Mouse (Mus musculus): Measurements from ENCODE around the gene Apof. TPM values are rescaled to one million over a fixed set of nuclear protein-coding genes. Genes with fewer than 3 reads are reported as not detected.
"Not testable (repeated sequence)": the region's sequence is repeated elsewhere in the genome, so short reads cannot be mapped to it uniquely, and the experiment has no call there.

The Apof gene
- polyA plus RNA-seq, 2 experiments = 61.3 to 73.7 TPM

DNA sequence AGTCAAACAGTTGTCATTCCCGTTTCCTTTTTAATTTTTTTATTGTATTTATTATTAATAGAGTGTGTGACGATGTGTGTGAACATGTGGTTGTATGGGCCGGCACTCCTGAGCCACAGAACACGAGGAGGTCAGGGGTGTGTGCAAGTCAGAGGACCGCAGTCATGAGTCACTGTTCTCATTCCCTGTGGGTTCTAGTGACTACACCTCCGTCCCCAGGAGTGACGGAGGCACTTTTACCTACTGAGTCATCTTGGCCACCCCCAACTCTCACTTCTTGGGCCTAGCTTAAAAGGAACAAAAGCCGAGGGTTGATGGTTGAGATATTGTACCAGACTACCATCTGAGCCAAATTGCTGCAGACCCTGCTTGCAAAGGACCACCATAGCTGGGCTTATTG lies 12.1 kb upstream of the Apof start:
- 72% methylated on average over 8 of the region's 8 CpGs for WGBS (ENCODE audit: insufficient replicate concordance)
- Histone ChIP-seq H3K27me3 (ENCODE audit: control insufficient read depth, insufficient read depth, low read length) (no peaks in the 10 kb centered on the region), H3K4me2 (ENCODE audit: low read depth) (no peak overlapping the region), H3K9ac (replicated peaks) (no peak overlapping the region), H3K4me1 (replicated peaks; ENCODE audit: control insufficient read depth in 2 of 2, insufficient read depth in 2 of 2, low read length in 1 of 2) (peaks cover 0 to 14% of the 10 kb centered on the region in 2 experiments; a peak in 1 of 4 replicates), H3K4me3 (ENCODE audit: insufficient read depth in 1 of 2, low read depth in 2 of 2, low read length in 2 of 2) (no peak overlapping the region), H3K36me3 (replicated peaks; ENCODE audit: control insufficient read depth, insufficient read depth, low read depth) (peaks cover 15% of the 10 kb centered on the region), H3K27ac (no peak overlapping the region), H3K9me3 (ENCODE audit: control insufficient read depth, low read length) (no peaks in the 10 kb centered on the region)
- no peak for ATAC-seq (ENCODE audit: insufficient read depth)
- TF ChIP-seq CTCF (IDR thresholded peaks at IDR 0.05; ENCODE audit: low read depth) = no peak
- TF ChIP-seq EP300 (IDR thresholded peaks at IDR 0.05; ENCODE audit: low read depth) = no peak
- no peak for DNase-seq (ENCODE audit: low read depth in 3 of 3, low spot score in 3 of 3)

DNA sequence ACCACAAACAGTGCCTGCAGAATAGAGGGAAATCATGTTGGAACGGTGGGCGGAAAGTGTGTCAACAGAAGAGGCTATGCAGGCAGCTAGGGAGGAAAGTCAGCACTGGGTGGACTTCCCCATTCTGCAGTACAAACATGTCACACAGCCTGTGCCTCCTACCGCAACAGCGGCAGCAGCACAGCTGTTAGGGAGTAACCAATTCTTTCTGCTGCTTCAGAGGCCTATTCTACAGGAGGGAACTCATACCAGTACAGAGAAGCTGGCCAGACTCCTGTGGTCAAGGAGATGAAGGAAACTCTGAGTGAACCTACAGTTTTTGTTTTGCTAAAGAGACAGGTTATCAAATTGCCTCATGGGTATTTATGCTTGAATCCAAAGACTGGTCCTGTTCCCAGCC lies 9.5 kb upstream of the Apof start:
- Histone ChIP-seq H3K36me3 (replicated peaks; ENCODE audit: control insufficient read depth, insufficient read depth, low read depth) (no peaks in the 10 kb centered on the region), H3K4me1 (replicated peaks; ENCODE audit: control insufficient read depth in 2 of 2, insufficient read depth in 2 of 2, low read length in 1 of 2) (peaks cover 0 to 11% of the 10 kb centered on the region in 2 experiments; a peak in 1 of 4 replicates), H3K27me3 (ENCODE audit: control insufficient read depth, insufficient read depth, low read length) (no peaks in the 10 kb centered on the region), H3K27ac (no peak overlapping the region), H3K9ac (replicated peaks) (no peak overlapping the region), H3K4me2 (ENCODE audit: low read depth) (no peak overlapping the region), H3K4me3 (ENCODE audit: insufficient read depth in 1 of 2, low read depth in 2 of 2, low read length in 2 of 2) (no peak overlapping the region), H3K9me3 (ENCODE audit: control insufficient read depth, low read length) (no peaks in the 10 kb centered on the region)
- peak; percentile 26; the same call in 1 of the 2 replicates for ATAC-seq (ENCODE audit: insufficient read depth)
- 24% methylated on average over 4 of the region's 4 CpGs for WGBS (ENCODE audit: insufficient replicate concordance)
- TF ChIP-seq CTCF (IDR thresholded peaks at IDR 0.05; ENCODE audit: low read depth) (no peak), EP300 (IDR thresholded peaks at IDR 0.05; ENCODE audit: low read depth) (no peak)
- peak in 1 of 3 experiments; percentile 22 for DNase-seq (ENCODE audit: low read depth in 3 of 3, low spot score in 3 of 3)

DNA sequence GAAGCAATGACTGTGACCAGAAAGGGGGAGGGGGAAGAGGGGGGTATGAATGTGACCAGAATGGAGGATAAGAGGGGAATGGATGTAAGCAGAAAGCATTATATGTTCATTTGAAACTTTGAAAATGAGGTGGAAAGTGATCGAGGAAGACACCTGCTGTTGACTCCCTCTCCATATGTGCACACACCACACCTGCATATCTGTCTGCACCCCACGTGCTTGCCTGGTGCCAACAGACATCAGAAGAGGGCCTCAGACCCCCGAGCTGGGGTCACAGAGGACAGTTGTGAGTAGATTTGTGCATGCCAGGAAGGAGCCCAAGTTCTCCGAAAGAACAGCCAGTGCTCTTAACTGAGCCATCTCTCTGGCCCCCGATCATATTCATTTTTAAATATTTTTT lies 8.5 kb upstream of the Apof start:
- H3K4me3 ChIP-seq (ENCODE audit: insufficient read depth in 1 of 2, low read depth in 2 of 2, low read length in 2 of 2) = no peak overlapping the region
- H3K36me3 ChIP-seq (replicated peaks; ENCODE audit: control insufficient read depth, insufficient read depth, low read depth) = no peaks in the 10 kb centered on the region
- no peak overlapping the region for H3K4me2 ChIP-seq (ENCODE audit: low read depth)
- 62% methylated on average over 5 of the region's 5 CpGs for WGBS (ENCODE audit: insufficient replicate concordance)
- H3K27ac ChIP-seq = no peak overlapping the region
- no peak for ATAC-seq (ENCODE audit: insufficient read depth)
- no peak for DNase-seq (ENCODE audit: low read depth in 3 of 3, low spot score in 3 of 3)
- TF ChIP-seq EP300 (IDR thresholded peaks at IDR 0.05; ENCODE audit: low read depth) = no peak
- TF ChIP-seq CTCF (IDR thresholded peaks at IDR 0.05; ENCODE audit: low read depth) = no peak
- H3K27me3 ChIP-seq (ENCODE audit: control insufficient read depth, insufficient read depth, low read length) = no peaks in the 10 kb centered on the region
- H3K9me3 ChIP-seq (ENCODE audit: control insufficient read depth, low read length) = no peaks in the 10 kb centered on the region
- peaks cover 0 to 8% of the 10 kb centered on the region in 2 experiments; a peak in 1 of 4 replicates for H3K4me1 ChIP-seq (replicated peaks; ENCODE audit: control insufficient read depth in 2 of 2, insufficient read depth in 2 of 2, low read length in 1 of 2)
- no peak overlapping the region for H3K9ac ChIP-seq (replicated peaks)

DNA sequence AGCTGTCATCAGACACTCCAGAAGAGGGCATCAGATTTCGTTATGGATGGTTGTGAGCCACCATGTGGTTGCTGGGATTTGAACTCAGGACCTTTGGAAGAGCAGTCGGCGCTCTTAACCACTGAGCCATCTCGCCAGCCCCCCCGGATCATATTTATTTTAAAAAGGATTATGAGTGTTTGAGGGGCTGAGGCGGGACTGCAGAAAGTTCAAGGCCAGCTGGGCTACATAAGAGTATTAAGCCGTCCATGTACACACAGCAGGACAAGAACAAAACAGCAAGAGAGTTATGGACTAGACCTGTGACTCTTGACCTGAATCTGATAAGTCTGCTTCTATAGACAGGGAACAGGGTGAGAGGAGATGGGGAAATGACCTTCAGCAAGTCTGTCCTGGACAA lies 8.1 kb upstream of the Apof start:
- not testable (repeated sequence) for H3K4me3 ChIP-seq (ENCODE audit: insufficient read depth in 1 of 2, low read depth in 2 of 2, low read length in 2 of 2); H3K9ac ChIP-seq (replicated peaks); H3K4me1 ChIP-seq (replicated peaks; ENCODE audit: control insufficient read depth in 2 of 2, insufficient read depth in 2 of 2, low read length in 1 of 2); DNase-seq (ENCODE audit: low read depth in 3 of 3, low spot score in 3 of 3); H3K27ac ChIP-seq; H3K9me3 ChIP-seq (ENCODE audit: control insufficient read depth, low read length); H3K36me3 ChIP-seq (replicated peaks; ENCODE audit: control insufficient read depth, insufficient read depth, low read depth); ATAC-seq (ENCODE audit: insufficient read depth); H3K4me2 ChIP-seq (ENCODE audit: low read depth); H3K27me3 ChIP-seq (ENCODE audit: control insufficient read depth, insufficient read depth, low read length)
- WGBS (ENCODE audit: insufficient replicate concordance) = 74% methylated on average over 7 of the region's 7 CpGs

GRCm38 (mm10) chr10:128262300-128262699 lies 6.2 kb upstream of the Apof start:
- Histone ChIP-seq H3K9me3 (ENCODE audit: control insufficient read depth, low read length) (no peaks in the 10 kb centered on the region), H3K4me1 (replicated peaks; ENCODE audit: control insufficient read depth in 2 of 2, insufficient read depth in 2 of 2, low read length in 1 of 2) (peaks cover 0 to 8% of the 10 kb centered on the region in 2 experiments; a peak in 1 of 4 replicates), H3K36me3 (replicated peaks; ENCODE audit: control insufficient read depth, insufficient read depth, low read depth) (no peaks in the 10 kb centered on the region), H3K27ac (no peak overlapping the region), H3K27me3 (ENCODE audit: control insufficient read depth, insufficient read depth, low read length) (no peaks in the 10 kb centered on the region), H3K4me2 (ENCODE audit: low read depth) (no peak overlapping the region), H3K9ac (replicated peaks) (no peak overlapping the region), H3K4me3 (ENCODE audit: insufficient read depth in 1 of 2, low read depth in 2 of 2, low read length in 2 of 2) (no peak overlapping the region)
- DNase-seq (ENCODE audit: low read depth in 3 of 3, low spot score in 3 of 3) (no peak), ATAC-seq (ENCODE audit: insufficient read depth) (no peak)
- TF ChIP-seq CTCF (IDR thresholded peaks at IDR 0.05; ENCODE audit: low read depth) (no peak), EP300 (IDR thresholded peaks at IDR 0.05; ENCODE audit: low read depth) (no peak)
- WGBS (ENCODE audit: insufficient replicate concordance) = 77% methylated on average over 22 of the region's 22 CpGs
